Mouse (Mus musculus): Measurements from ENCODE around the gene Igdcc3. TPM values are rescaled to one million over a fixed set of nuclear protein-coding genes. Genes with fewer than 3 reads are reported as not detected.

The Igdcc3 gene
- total and polyA plus RNA-seq, 3 experiments, result 0.21 to 0.26 TPM; not detected in 1

DNA sequence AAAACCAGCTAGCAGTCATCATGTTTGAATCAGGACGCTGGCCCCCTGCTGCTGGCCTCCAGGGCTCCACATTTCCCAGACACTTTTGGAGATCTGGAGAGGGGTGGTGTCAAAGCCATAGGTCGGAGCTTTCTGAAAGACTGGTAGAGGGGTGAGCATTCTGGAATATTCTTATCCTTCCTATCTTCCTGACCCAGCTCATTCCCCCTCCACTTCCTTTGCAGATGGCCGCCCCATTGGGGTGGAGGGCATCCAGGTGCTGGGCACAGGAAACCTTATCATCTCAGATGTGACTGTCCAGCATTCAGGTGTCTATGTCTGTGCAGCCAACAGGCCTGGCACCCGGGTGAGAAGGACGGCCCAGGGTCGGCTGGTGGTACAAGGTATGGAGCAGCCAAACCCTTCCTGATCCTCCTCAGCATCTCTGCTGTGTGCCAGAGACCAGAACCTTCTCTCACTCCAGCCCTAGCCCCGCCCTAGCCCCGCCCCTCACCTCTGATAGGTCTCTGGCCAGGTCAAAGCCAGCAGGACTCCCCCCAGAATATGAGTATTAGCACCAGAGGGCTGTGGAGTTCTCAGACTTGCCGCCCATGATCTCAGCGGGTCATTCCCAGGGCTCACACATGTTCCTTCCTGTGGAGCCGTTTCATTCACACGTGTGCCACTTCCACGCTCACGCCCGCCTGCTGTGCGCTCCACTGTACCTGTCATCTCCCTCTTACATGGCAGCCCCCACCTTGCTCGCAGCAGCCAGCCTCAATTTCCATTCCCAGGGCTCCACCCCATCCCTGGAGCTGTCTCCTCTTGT is 39.0 kb downstream of the Igdcc3 start:
- Histone ChIP-seq H3K4me2 (ENCODE audit: insufficient read depth, low read depth, poor library complexity, severe bottlenecking) (no peak overlapping the region), H3K4me3 (replicated peaks in 1 of 3; ENCODE audit: low read depth in 2 of 3, low read length in 2 of 3, poor library complexity in 1 of 3) (no peak overlapping the region), H3K9ac (ENCODE audit: insufficient read depth, low read depth) (no peak overlapping the region), H3K27ac (ENCODE audit: insufficient read depth, low read depth) (no peak overlapping the region), H3K79me2 (replicated peaks; ENCODE audit: control insufficient read depth, extremely low read depth, insufficient read depth, poor library complexity, severe bottlenecking) (no peaks in the 10 kb centered on the region), H3K4me1 (ENCODE audit: control insufficient read depth in 1 of 2, insufficient read depth in 2 of 2) (peaks cover 10 to 46% of the 10 kb centered on the region in 2 experiments; a peak in 3 of 4 replicates), H3K36me3 (replicated peaks in 1 of 2; ENCODE audit: control insufficient read depth in 1 of 2, insufficient read depth in 1 of 2, low read length in 1 of 2) (no peaks in the 10 kb centered on the region), H3K9me3 (replicated peaks; ENCODE audit: low read length) (no peaks in the 10 kb centered on the region), H3K27me3 (replicated peaks) (peaks cover 43% of the 10 kb centered on the region)
- dilution Hi-C loops (cut with MboI; ENCODE audit: extremely low pct_ligation_motif_present, extremely low pct_unique_long_range_greater_than_20kb, low sequenced_read_pairs) (no loop called here), in situ Hi-C loops (cut with MboI; ENCODE audit: low pct_ligation_motif_present, low pct_unique_long_range_greater_than_20kb, low sequenced_read_pairs) (loop anchor here (5.0 kb wide), 1 partner anchor 43 kb away; no protein-coding TSS in a partner anchor)
- peak; percentile 35 for DNase-seq (ENCODE audit: extremely low read depth)
- TF ChIP-seq NELFE (IDR thresholded peaks at IDR 0.05; ENCODE audit: low read depth, low read length) (no peak), EP300 (IDR thresholded peaks at IDR 0.05; ENCODE audit: low read length) (no peak), USF2 (conservative IDR thresholded peaks at IDR 0.05; ENCODE audit: low read depth, low read length) (no peak), RCOR1 (conservative IDR thresholded peaks at IDR 0.05; ENCODE audit: low read depth, low read length) (no peak), TBP (conservative IDR thresholded peaks at IDR 0.05; ENCODE audit: low read depth, low read length) (no peak), KAT2A (IDR thresholded peaks at IDR 0.05; ENCODE audit: insufficient replicate concordance, low read length) (no peak), CHD1 (IDR thresholded peaks at IDR 0.05; ENCODE audit: low read depth, low read length) (no peak), MEF2A (IDR thresholded peaks at IDR 0.05; ENCODE audit: borderline replicate concordance, low read depth, low read length) (no peak), JUND (conservative IDR thresholded peaks at IDR 0.05; ENCODE audit: low read depth, low read length) (no peak), ELF1 (IDR thresholded peaks at IDR 0.05; ENCODE audit: low read depth, low read length) (no peak), E2F4 (IDR thresholded peaks at IDR 0.05; ENCODE audit: insufficient replicate concordance, low read depth, low read length) (no peak), PAX5 (IDR thresholded peaks at IDR 0.05; ENCODE audit: low read length) (no peak), MXI1 (IDR thresholded peaks at IDR 0.05; ENCODE audit: low read depth, low read length) (no peak), CHD2 (IDR thresholded peaks at IDR 0.05; ENCODE audit: low read length) (no peak), MYC (IDR thresholded peaks at IDR 0.05; ENCODE audit: low read depth, low read length) (no peak), BHLHE40 (IDR thresholded peaks at IDR 0.05; ENCODE audit: low read depth, low read length) (no peak), UBTF (IDR thresholded peaks at IDR 0.05; ENCODE audit: low read depth, low read length) (no peak), SIN3A (IDR thresholded peaks at IDR 0.05; ENCODE audit: low read length) (no peak), USF1 (IDR thresholded peaks at IDR 0.05; ENCODE audit: low read depth, low read length) (no peak), POLR2AphosphoS2 (IDR thresholded peaks at IDR 0.05; ENCODE audit: low read depth, low read length) (no peak)

DNA sequence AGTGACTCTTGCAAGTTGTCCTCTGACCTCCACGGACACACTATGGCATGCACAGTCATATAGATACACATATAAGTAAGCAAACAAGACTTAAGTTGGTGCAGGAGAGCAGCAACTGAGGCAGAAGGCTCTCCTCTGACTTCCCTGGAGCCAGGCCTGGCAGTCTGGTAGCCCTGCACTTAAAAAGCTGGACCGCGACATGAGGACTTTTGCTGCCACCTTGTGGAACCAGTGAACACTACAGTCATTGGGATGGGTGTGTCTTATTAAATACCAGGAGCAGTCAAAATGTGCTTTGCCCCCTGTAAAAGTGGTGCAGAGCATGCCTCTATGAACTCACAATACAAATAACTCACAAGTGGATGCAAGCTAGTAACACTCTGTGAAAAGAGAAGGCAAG is 47.6 kb downstream of the Igdcc3 start:
- H3K4me3 ChIP-seq (replicated peaks in 1 of 3; ENCODE audit: low read depth in 2 of 3, low read length in 2 of 3, poor library complexity in 1 of 3), result no peak overlapping the region
- H3K9ac ChIP-seq (ENCODE audit: insufficient read depth, low read depth), result no peak overlapping the region
- peaks cover 4 to 17% of the 10 kb centered on the region in 2 experiments; a peak in 3 of 4 replicates for H3K4me1 ChIP-seq (ENCODE audit: control insufficient read depth in 1 of 2, insufficient read depth in 2 of 2)
- peak; percentile 84 for DNase-seq (ENCODE audit: extremely low read depth)
- no peak overlapping the region for H3K27ac ChIP-seq (ENCODE audit: insufficient read depth, low read depth)
- no peak overlapping the region for H3K4me2 ChIP-seq (ENCODE audit: insufficient read depth, low read depth, poor library complexity, severe bottlenecking)
- no peaks in the 10 kb centered on the region for H3K36me3 ChIP-seq (replicated peaks in 1 of 2; ENCODE audit: control insufficient read depth in 1 of 2, insufficient read depth in 1 of 2, low read length in 1 of 2)
- dilution Hi-C loops (cut with MboI; ENCODE audit: extremely low pct_ligation_motif_present, extremely low pct_unique_long_range_greater_than_20kb, low sequenced_read_pairs), result no loop called here
- TF ChIP-seq RAD21 (IDR thresholded peaks at IDR 0.05; ENCODE audit: low read depth, low read length) (peak; percentile 98), CTCF (conservative IDR thresholded peaks at IDR 0.05 in 1 of 2, IDR thresholded peaks at IDR 0.05 in 1 of 2; ENCODE audit: low read depth in 2 of 2, low read length in 2 of 2) (peak; percentile 87 to 95), ZC3H11A (IDR thresholded peaks at IDR 0.05; ENCODE audit: low read depth, low read length) (peak; percentile 64), TBP (conservative IDR thresholded peaks at IDR 0.05; ENCODE audit: low read depth, low read length) (no peak), SMC3 (IDR thresholded peaks at IDR 0.05; ENCODE audit: low read depth, low read length) (peak; percentile 91)
- in situ Hi-C loops (cut with MboI; ENCODE audit: low pct_ligation_motif_present, low pct_unique_long_range_greater_than_20kb, low sequenced_read_pairs), result no loop called here
- H3K27me3 ChIP-seq (replicated peaks), result peaks cover 10% of the 10 kb centered on the region
- H3K79me2 ChIP-seq (replicated peaks; ENCODE audit: control insufficient read depth, extremely low read depth, insufficient read depth, poor library complexity, severe bottlenecking), result no peaks in the 10 kb centered on the region
- H3K9me3 ChIP-seq (replicated peaks; ENCODE audit: low read length), result no peaks in the 10 kb centered on the region

All from CH12.LX (cell line).